Mouse (Mus musculus) bone marrow macrophage, adult 2 months (primary cell): ENCODE data around the gene Il22.
A peak's percentile ranks its signal among the peaks of the same experiment; 100 is the strongest.

ENCODE experiments used
- CTCF ChIP-seq: IDR thresholded peaks from 2 replicates; pipeline ENCODE4 v1.5.1; 2012; ENCODE audit warnings: low read depth, mild to moderate bottlenecking, low read length, moderate library complexity
- POLR2A ChIP-seq: IDR thresholded peaks from 2 replicates; pipeline ENCODE4 v1.6.1; 2012; ENCODE audit warnings: mild to moderate bottlenecking, low read depth, low read length, borderline replicate concordance

DNA sequence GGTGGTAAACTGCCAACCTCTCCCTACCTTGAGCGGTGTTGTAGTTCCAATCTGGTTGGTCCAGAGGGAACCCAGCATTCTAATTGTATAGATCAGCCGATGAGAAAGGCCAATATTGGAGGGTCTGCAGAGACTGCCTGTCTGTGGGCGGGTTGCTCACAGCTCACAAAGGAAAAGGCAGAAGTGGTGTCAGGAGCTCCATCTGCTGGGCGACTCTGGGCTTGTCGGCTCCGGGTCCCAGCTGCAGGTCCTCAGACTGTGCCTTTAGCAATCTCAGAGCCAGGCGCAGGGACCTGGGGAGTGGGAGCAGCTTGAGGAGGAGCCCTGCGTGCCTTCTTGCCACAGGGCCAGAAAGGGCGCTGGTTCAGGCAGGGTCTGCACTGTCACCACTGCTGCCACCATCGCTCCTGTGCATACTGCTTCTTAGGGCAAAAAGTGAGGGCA is 46.1 kb downstream of the Il22 start:
- no peak for TF ChIP-seq POLR2A
- 0 out of 2 replicates have a peak, but pooled peaks have one; percentile 22 for TF ChIP-seq CTCF
